Mouse (Mus musculus): ENCODE data around the gene Stk16.
A peak's percentile ranks its signal among the peaks of the same experiment; 100 is the strongest.

Gene Stk16

GRCm38 (mm10) chr1:75236117-75237050 lies 25.7 kb downstream of the Stk16 start, which contains the start of gene Dnajb2:
TSS of gene Dnajb2 (plus strand) at chr1:75236406.
- peak; percentile 92 for DNase-seq (ENCODE audit: low read depth, low spot score)

DNA sequence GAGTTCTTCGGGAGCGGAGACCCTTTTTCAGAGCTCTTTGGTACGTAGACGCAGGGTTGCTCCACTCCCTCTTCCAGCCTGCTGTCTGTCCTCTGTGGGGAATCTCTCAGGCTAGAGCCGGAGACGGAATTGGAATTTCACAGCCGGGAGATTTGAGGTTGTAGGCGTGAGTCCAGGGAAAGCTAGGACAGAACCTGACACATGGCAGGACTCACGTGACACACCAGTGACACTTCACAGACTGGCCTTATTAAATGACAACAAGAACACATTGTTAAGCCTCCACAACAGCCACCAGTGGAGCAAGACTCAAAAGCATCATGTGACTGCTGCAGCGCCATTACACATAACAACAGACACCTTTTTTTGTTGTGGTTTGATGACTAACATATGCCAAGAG lies 29.0 kb downstream of the Stk16 start:
- DNase-seq (ENCODE audit: low read depth, low spot score) = no peak

- DNase-seq (ENCODE audit: low read depth, low spot score) = no peak
Measured at GRCm38 (mm10) chr1:75243411-75243810, 32.8 kb downstream of the Stk16 start.

DNA sequence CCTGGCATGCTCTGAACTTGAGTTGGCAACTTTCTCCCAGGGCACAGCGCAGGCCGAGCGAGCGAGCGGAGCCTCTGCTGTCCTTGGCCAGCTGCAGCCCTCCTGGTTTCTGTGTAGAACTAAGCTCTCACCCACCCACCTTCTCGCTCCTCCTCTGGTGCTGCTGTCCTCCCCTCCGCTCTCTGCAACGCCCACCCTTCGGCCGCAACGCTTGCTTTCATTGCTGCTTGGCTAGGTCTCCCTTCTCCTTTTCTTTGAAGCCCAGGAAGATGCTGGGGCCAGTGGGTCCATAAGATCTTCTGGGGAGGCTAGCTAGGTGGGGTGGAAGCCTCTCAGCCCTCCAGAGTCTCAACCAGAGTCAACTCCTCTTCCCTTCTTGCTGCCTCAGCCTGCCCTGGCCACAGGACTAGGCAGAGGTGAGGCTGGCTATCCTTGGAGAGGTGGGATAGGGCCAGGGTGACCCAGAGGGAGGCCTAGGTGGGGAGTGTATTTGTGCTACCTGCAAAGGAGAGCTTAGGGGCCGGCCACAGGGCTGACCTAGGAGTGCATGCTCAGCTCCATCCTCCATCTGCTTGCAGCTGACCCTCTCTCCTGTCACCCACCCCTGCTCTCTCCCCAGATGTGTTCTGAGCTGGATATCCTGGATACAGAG lies 33.7 kb downstream of the Stk16 start:
- DNase-seq (ENCODE audit: low read depth, low spot score) = no peak

DNA sequence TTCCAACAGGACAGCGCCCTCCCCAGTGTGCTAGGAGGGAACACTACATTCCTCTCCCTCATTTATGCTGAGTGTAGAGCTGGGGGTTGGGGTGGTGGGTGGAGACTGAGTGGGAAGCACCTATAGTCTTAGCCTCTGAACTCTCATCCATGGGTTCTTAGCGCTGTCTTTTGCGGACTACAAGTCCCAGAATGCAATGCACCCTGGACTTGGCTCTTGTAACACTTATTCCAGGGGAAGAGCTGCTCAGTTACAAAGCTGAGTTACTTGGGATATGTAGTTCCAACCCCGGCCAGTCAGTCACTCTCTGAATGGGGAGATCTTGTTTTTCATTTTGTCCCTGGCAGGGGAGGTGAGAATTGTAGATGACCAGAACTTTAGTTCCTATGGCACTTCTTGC lies 34.2 kb downstream of the Stk16 start:
- peak; percentile 71 for DNase-seq (ENCODE audit: low read depth, low spot score)

DNA sequence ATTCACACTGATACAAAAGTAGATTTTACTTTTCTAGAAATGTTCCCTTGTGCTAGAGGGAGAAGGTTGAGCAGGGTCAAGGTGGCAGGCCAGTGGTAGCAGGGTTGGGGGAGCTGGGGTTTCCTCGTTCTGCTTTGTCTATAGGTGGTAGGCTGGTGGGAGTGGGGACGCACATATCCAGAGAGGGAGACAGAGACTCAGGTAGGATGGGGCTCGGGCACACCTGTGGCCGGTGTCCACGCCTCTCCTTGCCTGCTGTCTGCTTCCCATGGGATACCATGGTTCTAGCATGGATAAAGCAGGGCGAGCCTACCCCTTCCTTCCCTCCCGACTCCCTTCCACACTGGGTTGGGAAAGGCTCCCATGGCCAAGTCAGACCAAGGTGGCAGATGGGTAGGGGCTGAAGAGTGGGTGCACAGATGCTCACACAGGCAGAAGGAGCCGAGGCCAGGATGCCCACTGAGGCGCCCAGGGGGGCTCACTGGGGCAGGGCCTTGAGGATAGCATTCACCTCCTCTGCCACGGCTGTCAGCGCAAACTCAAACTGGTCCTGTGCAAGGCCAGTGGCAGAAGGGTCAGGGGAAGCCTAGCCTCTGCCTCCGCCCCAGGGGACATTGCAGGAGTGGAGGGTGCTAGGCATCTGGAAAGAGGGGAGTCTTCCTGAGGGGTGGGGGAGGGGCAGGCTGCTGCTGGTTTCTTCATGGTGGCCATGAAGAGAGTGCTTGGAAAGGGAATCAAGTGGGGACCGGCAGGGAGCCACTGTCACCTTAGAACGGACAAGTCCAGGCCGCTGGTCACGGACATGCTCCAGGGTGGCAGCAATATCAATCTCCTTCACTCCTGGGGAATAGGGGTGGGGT lies 36.7 kb downstream of the Stk16 start:
- DNase-seq (ENCODE audit: low read depth, low spot score) = no peak

DNA sequence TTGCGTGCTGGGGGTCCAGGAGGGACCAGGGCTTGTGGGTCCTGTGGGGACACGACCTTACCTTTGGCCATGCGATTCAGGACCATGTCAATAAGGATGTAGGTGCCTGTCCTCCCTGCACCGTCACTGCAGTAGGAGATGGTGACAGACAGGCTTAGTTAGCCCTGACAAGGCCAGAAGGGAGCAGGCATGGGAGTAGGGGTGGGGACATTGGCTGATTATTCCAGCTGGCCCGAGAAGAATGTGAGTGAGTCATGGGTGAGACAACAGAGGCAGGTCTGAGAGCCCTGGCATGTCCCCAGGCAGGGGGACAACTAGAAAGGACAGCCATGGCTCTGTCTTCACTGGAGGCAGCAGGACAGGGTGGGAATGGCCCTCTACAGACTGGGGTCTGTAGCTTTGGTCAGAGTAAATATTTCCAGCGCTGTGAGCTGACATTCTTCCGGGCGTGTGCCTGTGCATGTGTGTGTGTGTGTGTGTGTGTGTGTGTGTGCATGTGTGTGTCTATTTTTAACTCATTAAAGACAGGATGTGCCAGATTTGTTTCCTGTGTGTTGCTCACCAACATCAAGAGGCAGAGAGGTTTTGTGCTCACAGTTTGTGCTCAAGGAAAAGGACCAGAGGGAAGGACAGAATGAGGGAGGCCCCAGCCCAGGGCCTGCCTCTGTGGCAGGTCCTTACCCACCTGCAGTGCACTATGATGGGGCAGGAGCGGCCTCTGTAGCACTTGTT lies 37.6 kb downstream of the Stk16 start:
- peak; percentile 48 for DNase-seq (ENCODE audit: low read depth, low spot score)

DNA sequence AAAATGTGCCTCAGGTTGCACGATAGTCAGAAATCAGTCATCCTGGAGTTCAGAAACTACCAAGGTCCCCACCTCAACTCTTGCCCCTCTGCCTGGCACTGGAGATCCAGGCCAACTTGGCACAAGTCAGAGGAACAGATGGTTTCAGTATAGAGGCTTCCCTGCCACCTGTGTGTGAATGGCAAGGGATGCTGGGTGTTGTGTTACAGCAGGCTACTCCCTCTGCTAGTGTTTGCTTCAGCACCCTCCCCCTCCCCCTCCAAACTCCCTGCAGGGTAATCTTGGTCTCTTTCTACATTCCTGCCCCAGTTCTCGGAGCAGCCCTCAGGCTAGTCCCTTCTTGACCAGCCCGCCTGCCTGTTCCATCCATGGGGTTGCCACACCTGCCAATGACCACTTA lies 39.9 kb downstream of the Stk16 start:
- DNase-seq (ENCODE audit: low read depth, low spot score) = no peak

DNA sequence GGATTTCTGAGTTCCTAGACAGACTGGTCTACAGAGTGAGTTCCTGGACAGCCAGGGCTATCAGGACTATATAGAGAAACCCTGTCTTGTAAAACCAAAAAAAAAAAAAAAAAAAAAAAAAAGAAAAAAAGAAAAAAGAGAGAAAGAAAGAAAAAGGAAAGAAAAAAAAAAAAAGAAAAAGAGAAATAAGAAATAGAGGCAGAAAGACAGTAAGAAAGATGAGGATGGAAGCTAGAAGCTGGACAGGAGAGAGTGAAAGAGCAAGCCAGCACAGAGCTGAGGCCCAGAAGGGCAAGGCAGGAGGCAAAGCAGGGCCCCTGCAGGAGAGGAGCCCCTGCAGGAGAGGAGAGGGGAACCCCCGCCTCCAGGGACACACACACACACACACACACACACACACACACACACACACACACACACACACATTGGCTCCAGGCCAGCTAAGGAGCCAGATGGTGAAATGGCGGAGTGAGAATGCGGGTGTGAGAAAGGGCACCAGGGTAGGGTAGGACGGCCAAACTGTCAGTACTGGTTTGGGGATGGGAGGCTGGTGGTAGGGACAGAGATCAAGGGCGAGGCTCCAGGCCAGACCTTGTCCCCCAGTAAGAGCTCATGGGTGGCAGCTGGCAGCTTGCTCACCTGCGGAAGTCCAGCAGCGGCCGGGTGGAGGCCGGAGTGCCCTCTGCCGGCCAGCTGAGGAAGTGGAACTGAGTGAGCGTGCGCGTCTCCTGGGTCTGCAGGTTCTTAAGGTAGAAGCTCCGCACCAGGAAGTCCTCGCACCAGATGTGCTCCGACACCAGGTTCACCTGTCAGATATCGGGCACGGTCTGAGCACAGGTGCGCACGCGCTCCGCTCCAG lies 40.7 kb downstream of the Stk16 start:
- peak; percentile 81 for DNase-seq (ENCODE audit: low read depth, low spot score)

- DNase-seq (ENCODE audit: low read depth, low spot score) = no peak
Measured at GRCm38 (mm10) chr1:75252308-75252707, 41.7 kb downstream of the Stk16 start.

GRCm38 (mm10) chr1:75253029-75253428 lies 42.4 kb downstream of the Stk16 start:
- no peak for DNase-seq (ENCODE audit: low read depth, low spot score)

DNA sequence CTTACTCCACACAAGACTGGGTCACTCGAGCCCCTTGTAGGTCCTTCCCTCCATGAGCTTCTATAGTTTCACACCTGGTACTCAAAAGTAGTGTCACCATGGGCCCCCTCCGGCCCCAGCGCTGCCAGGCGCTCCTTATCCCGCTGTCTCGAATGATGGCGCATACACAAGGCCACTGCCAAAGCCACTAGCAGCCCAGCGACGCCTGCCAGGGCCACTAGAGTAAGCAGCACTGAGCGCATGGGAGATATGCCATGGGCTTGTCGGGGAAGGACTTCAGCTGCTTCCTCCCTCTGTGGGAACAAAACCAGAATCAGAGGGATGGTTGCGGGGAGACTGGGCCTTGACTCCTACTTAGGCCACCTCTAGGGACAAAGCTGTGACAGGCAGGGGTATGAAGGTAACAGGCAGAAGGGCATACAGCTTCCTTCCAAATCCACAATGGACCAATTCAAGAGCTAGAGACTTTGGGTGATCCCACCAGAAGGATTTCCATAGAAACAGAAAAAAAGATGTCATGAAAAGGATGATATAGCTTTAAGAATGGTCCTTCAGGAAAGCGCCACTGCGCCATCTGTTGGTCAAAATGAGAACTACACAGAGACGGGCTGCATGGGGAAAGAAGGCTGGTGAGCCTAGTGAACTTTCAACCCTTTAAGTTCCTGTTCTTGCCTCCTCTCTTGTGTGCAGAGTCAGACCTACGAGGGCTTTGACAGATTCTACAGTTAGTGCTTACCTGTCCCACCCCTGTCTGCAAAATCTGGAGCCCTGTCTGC lies 43.4 kb downstream of the Stk16 start:
- peak; percentile 60 for DNase-seq (ENCODE audit: low read depth, low spot score)

DNA sequence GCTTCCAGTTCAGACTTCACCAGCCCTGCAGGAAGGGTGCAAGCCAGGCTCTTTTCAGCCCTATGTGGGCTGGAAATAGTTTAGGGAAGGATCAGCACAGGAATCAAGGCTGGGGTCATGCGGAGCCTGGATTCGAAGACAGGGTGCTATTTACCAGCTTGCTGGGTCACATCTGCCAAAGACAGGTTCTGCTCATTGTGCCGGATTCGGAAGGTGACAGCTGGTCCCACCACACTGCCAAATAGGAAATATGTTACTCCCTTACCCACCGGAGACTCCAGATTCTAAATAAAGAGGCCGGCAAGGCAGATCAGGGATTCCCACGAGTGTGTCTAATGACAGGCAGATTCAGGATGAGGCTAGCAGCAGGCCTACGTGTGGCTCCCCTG lies 44.0 kb downstream of the Stk16 start:
- DNase-seq (ENCODE audit: low read depth, low spot score) = no peak

DNA sequence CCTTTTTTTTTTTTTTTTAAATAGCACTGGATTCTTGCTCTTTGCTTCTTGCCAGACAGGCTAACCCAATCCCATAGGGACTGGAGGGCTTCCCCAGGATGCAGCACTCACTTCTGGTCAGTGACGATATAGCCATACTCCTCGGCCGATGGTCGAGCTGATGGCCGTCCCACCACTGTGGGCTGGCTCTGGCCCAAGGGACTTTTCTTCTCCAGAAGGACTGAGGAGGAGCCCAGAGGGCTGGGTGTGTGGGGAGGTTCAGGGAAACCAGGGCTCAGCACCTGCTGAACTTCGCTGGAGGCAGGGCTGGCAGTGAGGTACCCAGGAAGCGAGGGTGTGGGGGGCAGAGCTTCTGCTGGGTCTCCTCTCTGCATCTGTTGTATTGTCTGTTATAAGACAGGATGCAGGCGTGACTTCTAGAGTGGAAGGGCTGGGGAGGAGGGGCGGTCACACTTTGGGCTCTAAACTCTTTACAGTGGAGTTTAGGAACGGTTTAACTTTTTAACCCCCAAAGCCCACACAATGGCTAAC lies 44.9 kb downstream of the Stk16 start:
- DNase-seq (ENCODE audit: low read depth, low spot score) = no peak

- DNase-seq (ENCODE audit: low read depth, low spot score) = no peak
Measured at GRCm38 (mm10) chr1:75261278-75261677, 50.6 kb downstream of the Stk16 start.

- no peak for DNase-seq (ENCODE audit: low read depth, low spot score)
Measured at GRCm38 (mm10) chr1:75262969-75263951, 52.6 kb downstream of the Stk16 start.

GRCm38 (mm10) chr1:75264091-75264880 lies 53.6 kb downstream of the Stk16 start, which contains the start of gene Ptprn:
TSS of gene Ptprn (minus strand) at chr1:75264502.
- DNase-seq (ENCODE audit: low read depth, low spot score) = no peak

All from skeletal muscle tissue, adult 2 months (tissue).